Mouse (Mus musculus) liver, postnatal 0 days (tissue): Measurements from ENCODE around the gene Olfr1411.

Experiments used
- CTCF ChIP-seq: sonication (generic); IDR thresholded peaks from 2 replicates; pipeline ENCODE4 v1.5.1; 2016; ENCODE audit warnings: antibody characterized with exemption, low read depth
- EP300 ChIP-seq: IDR thresholded peaks from 2 replicates; pipeline ENCODE4 v1.6.1; 2016; ENCODE audit warnings: antibody characterized with exemption, low read depth, mild to moderate bottlenecking

- TF ChIP-seq CTCF, result no peak
- TF ChIP-seq EP300, result no peak
Measured at GRCm38 (mm10) chr1:92617488-92617887, 23.3 kb downstream of the Olfr1411 start, which contains the start of gene Olfr12.
